In the genomic region with DNA sequence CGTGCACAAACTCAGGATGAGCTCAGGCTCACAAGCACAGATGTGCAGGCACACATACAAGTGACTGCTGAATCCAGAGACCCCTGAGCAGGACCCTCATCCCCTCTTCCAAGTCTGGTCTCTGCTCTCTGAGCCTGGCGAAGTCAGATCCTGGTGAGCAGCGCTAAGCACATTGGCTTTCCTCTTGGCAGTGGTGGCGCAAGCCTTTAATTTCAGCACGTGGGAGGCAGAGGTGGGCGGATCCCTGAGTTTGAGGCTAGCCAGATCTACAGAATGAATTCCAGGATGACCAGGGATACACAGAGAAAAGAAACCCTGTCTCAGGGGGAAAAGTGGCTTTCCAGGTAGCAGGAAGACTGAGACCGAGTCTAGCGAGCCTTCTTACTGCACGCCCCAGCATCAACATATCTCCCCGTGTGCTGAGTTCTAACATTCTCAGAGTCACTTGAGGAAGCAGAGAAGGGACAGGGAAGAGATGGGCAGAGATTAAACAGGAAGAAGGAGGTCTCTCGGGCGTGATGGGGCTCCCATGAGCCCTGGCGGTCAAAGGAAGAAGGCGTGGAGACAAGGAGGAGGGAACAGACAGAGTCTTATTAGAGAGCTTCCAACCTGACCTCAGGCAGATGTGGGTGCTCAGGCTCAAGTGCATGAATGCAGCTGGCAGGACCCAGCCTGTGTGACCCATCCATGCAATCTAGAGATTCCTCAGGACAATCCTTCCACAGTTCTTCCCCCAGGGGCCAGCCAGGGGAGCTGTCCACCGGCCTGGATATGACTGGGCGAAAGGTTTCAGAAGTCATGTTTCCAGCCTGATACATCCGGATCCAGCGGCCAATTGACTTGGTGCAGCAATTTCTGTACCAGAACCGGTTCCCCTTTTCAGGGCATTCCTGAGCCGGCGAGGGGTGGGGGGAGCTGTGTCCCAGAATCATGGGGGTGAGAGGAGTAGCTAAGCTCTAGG, we compare ENCODE assay signal across 12 mouse cellular contexts. TPM values are rescaled to one million over a fixed set of nuclear protein-coding genes. Genes with fewer than 3 reads are reported as not detected.
A peak's percentile ranks its signal among the peaks of the same experiment; 100 is the strongest.
DNase-seq lines count a peak whose midpoint lies in the region; ATAC-seq and TF ChIP-seq lines count a peak whose summit lies in the region.
"Had no signal": no experiment of that assay in that cellular context is flagged by ENCODE, and none has a peak within 500 bp of the region (broad histone marks: within the 10 kb centered on the region; RNA-seq: fewer than 3 reads in every experiment).

No protein-coding gene starts in this region.

- ATAC-seq in liver, embryonic 16.5 days (ENCODE audit: low read depth): peak; percentile 19; the same call in 1 of the 2 replicates
- ATAC-seq in megakaryocyte progenitor cell, adult 5-6 weeks (replicated peaks; ENCODE audit: poor library complexity): peak; percentile 67
- ATAC-seq in neural tube, embryonic 15.5 days (ENCODE audit: low FRiP score): no peak

- no peaks in the 10 kb centered on the region for H3K36me3 ChIP-seq in liver, embryonic 16.5 days (ENCODE audit: control insufficient read depth, insufficient read depth)
- no peaks in the 10 kb centered on the region for H3K36me3 ChIP-seq in neural tube, embryonic 15.5 days
- H3K36me3 ChIP-seq: embryonic facial prominence, embryonic 10.5 days had no signal

- WGBS in liver, embryonic 16.5 days (ENCODE audit: insufficient replicate concordance): 42% methylated on average over 21 of the region's 21 CpGs
- WGBS in bone marrow, adult 2 months: 32% methylated on average over 21 of the region's 21 CpGs
- WGBS in neural tube, embryonic 15.5 days: 76% methylated on average over 21 of the region's 21 CpGs

- H3K27me3 ChIP-seq in liver, embryonic 16.5 days (ENCODE audit: control insufficient read depth, insufficient read depth, low read depth, low read length): no peaks in the 10 kb centered on the region
- no peaks in the 10 kb centered on the region for H3K27me3 ChIP-seq in neural tube, embryonic 15.5 days (replicated peaks)

- peak; percentile 24 to 30 for DNase-seq in frontal cortex, postnatal 36 days (ENCODE audit: low spot score in 2 of 2)
- DNase-seq in frontal cortex, postnatal 25 days (ENCODE audit: low spot score in 2 of 2): no peak
- DNase-seq in liver: no peak
- DNase-seq in adrenal gland, adult 8-10 months: no peak

- H3K4me2 ChIP-seq in liver, embryonic 16.5 days (ENCODE audit: low read depth, low read length): no peak overlapping the region
- no peak overlapping the region for H3K4me2 ChIP-seq in neural tube, embryonic 15.5 days

- H3K4me3 ChIP-seq in liver, embryonic 16.5 days (ENCODE audit: low read depth, low read length): no peak overlapping the region
- no peak overlapping the region for H3K4me3 ChIP-seq in bone marrow, adult 2 months (replicated peaks; ENCODE audit: control insufficient read depth, low read depth, low read length)
- no peak overlapping the region for H3K4me3 ChIP-seq in neural tube, embryonic 15.5 days (replicated peaks)
- H3K4me3 ChIP-seq: embryonic facial prominence, embryonic 10.5 days; megakaryocyte, embryonic 14.5 days had no signal

- no peak; the same call in 1 of the 2 replicates for TF ChIP-seq CTCF in bone marrow, adult 2 months (IDR thresholded peaks at IDR 0.05; ENCODE audit: control insufficient read depth, insufficient read depth, low read length)

- no peaks in the 10 kb centered on the region for H3K4me1 ChIP-seq in liver, embryonic 16.5 days (ENCODE audit: control insufficient read depth, low read depth, low read length)
- peaks cover 11% of the 10 kb centered on the region for H3K4me1 ChIP-seq in bone marrow, adult 2 months (ENCODE audit: control insufficient read depth, insufficient read depth, low read length)
- no peaks in the 10 kb centered on the region for H3K4me1 ChIP-seq in neural tube, embryonic 15.5 days

- H3K9ac ChIP-seq in liver, embryonic 16.5 days (ENCODE audit: low read depth, low read length): no peak overlapping the region
- H3K9ac ChIP-seq in neural tube, embryonic 15.5 days (replicated peaks): no peak overlapping the region

- H3K27ac ChIP-seq in liver, embryonic 16.5 days (ENCODE audit: low read length): no peak overlapping the region
- H3K27ac ChIP-seq in bone marrow, adult 2 months (ENCODE audit: control insufficient read depth, insufficient read depth, low read depth, low read length, poor library complexity): peak overlapping the region; percentile 32
- H3K27ac ChIP-seq in neural tube, embryonic 15.5 days (replicated peaks): no peak overlapping the region

- no peak for TF ChIP-seq POLR2A in bone marrow, adult 2 months (IDR thresholded peaks at IDR 0.05; ENCODE audit: borderline replicate concordance, control insufficient read depth, low read depth, low read length)

- no peaks in the 10 kb centered on the region for H3K9me3 ChIP-seq in liver, embryonic 16.5 days (replicated peaks; ENCODE audit: control insufficient read depth, low read length)
- no peaks in the 10 kb centered on the region for H3K9me3 ChIP-seq in neural tube, embryonic 15.5 days (replicated peaks)
- H3K9me3 ChIP-seq: embryonic facial prominence, embryonic 10.5 days; megakaryocyte, embryonic 14.5 days had no signal

RNA-seq across cellular contexts. Expression of gene Cd79b, which starts 4.1 kb away (rescaled TPM):
- polyA plus RNA-seq in liver, embryonic 16.5 days (2015; fragmentation: Nextera tagmentation; extraction: Ambion mirVana): 11.3 and 12.3 TPM in 2 replicates
- 130 and 270 TPM in 2 replicates for polyA plus RNA-seq in bone marrow, adult 2 months (2011; ENCODE audit: insufficient read depth, insufficient read length, low replicate concordance, missing spikeins)
- total RNA-seq in megakaryocyte progenitor cell, adult 5-6 weeks (2015): 47.2 and 51.9 TPM in 2 replicates
- 29.6 and 30.9 TPM in 2 replicates for total RNA-seq in megakaryocyte progenitor cell, adult 5-6 weeks (2017)
- polyA plus RNA-seq in neural tube, embryonic 15.5 days (2015; fragmentation: Nextera tagmentation; extraction: Ambion mirVana): 0.92 and 3.9 TPM in 2 replicates
- 1 to 10 TPM; 1.2 to 2.3 (median 1.6) TPM for total RNA-seq in adrenal gland, adult 8-10 months (2022)

RNA-seq across cellular contexts. Expression of gene Gh, which starts 17.0 kb away (rescaled TPM):
- not detected in 2 replicates for polyA plus RNA-seq in liver, embryonic 16.5 days (2015; fragmentation: Nextera tagmentation; extraction: Ambion mirVana)
- polyA plus RNA-seq in bone marrow, adult 2 months (2011; ENCODE audit: insufficient read depth, insufficient read length, low replicate concordance, missing spikeins): not detected in 2 replicates
- total RNA-seq in megakaryocyte progenitor cell, adult 5-6 weeks (2015): not detected in 2 replicates
- total RNA-seq in megakaryocyte progenitor cell, adult 5-6 weeks (2017): not detected in 2 replicates
- not detected in 2 replicates for polyA plus RNA-seq in neural tube, embryonic 15.5 days (2015; fragmentation: Nextera tagmentation; extraction: Ambion mirVana)
- not detected for total RNA-seq in adrenal gland, adult 8-10 months (2022)
- total RNA-seq: hematopoietic stem cell, adult 5-6 weeks; layer of hippocampus, postnatal 25 days had no signal
- polyA plus RNA-seq: embryonic facial prominence, embryonic 10.5 days had no signal

RNA-seq across cellular contexts. Expression of gene Scn4a, which starts 34.4 kb away (rescaled TPM):
- polyA plus RNA-seq in liver, embryonic 16.5 days (2015; fragmentation: Nextera tagmentation; extraction: Ambion mirVana): 0.04 and 0.13 TPM in 2 replicates
- polyA plus RNA-seq in bone marrow, adult 2 months (2011; ENCODE audit: insufficient read depth, insufficient read length, low replicate concordance, missing spikeins): 0.63 and 1.6 TPM in 2 replicates
- 0.12 TPM in 1 of 2 replicates, not detected in the other for total RNA-seq in megakaryocyte progenitor cell, adult 5-6 weeks (2015)
- total RNA-seq in megakaryocyte progenitor cell, adult 5-6 weeks (2017): 0.03 TPM in 1 of 2 replicates, not detected in the other
- polyA plus RNA-seq in neural tube, embryonic 15.5 days (2015; fragmentation: Nextera tagmentation; extraction: Ambion mirVana): 0.08 and 0.18 TPM in 2 replicates
- under 1 TPM in 3 of 4 experiments, not detected in 1; 0.06 to 0.43 (median 0.07) TPM for total RNA-seq in adrenal gland, adult 8-10 months (2022)
- total RNA-seq: hematopoietic stem cell, adult 5-6 weeks had no signal

RNA-seq across cellular contexts. Expression of gene Tcam1, which starts 42.2 kb away (rescaled TPM):
- polyA plus RNA-seq in liver, embryonic 16.5 days (2015; fragmentation: Nextera tagmentation; extraction: Ambion mirVana): 0.13 and 0.16 TPM in 2 replicates
- not detected in 2 replicates for polyA plus RNA-seq in bone marrow, adult 2 months (2011; ENCODE audit: insufficient read depth, insufficient read length, low replicate concordance, missing spikeins)
- total RNA-seq in megakaryocyte progenitor cell, adult 5-6 weeks (2015): 2.2 and 2.3 TPM in 2 replicates
- 1.6 and 1.7 TPM in 2 replicates for total RNA-seq in megakaryocyte progenitor cell, adult 5-6 weeks (2017)
- 0.15 and 0.29 TPM in 2 replicates for polyA plus RNA-seq in neural tube, embryonic 15.5 days (2015; fragmentation: Nextera tagmentation; extraction: Ambion mirVana)
- under 1 TPM in 3 of 4 experiments, not detected in 1; 0.15 to 0.19 (median 0.17) TPM for total RNA-seq in adrenal gland, adult 8-10 months (2022)

RNA-seq across cellular contexts. Expression of gene Smarcd2, which starts 45.9 kb away (rescaled TPM):
- polyA plus RNA-seq in liver, embryonic 16.5 days (2015; fragmentation: Nextera tagmentation; extraction: Ambion mirVana): 19.4 and 19.5 TPM in 2 replicates
- polyA plus RNA-seq in bone marrow, adult 2 months (2011; ENCODE audit: insufficient read depth, insufficient read length, low replicate concordance, missing spikeins): 52.2 and 76.9 TPM in 2 replicates
- 62.9 and 63.5 TPM in 2 replicates for total RNA-seq in megakaryocyte progenitor cell, adult 5-6 weeks (2015)
- total RNA-seq in megakaryocyte progenitor cell, adult 5-6 weeks (2017): 216 and 275 TPM in 2 replicates
- polyA plus RNA-seq in neural tube, embryonic 15.5 days (2015; fragmentation: Nextera tagmentation; extraction: Ambion mirVana): 14.2 and 29.1 TPM in 2 replicates
- 10 to 100 TPM; 74.0 to 91.9 (median 85.8) TPM for total RNA-seq in adrenal gland, adult 8-10 months (2022)

Comparison
In these comparisons a context has a peak if more than half of its experiments do, and no peak if none do; other contexts are left out.
1. DNase-seq: peak in frontal cortex, postnatal 36 days (2 of 2); none in frontal cortex, postnatal 25 days (0 of 2), liver (single experiment) and adrenal gland, adult 8-10 months (single experiment).